Mouse (Mus musculus) ES-E14 (cell line): ENCODE measurements around the gene Hk3. TPM values are rescaled to one million over a fixed set of nuclear protein-coding genes. Genes with fewer than 3 reads are reported as not detected.

ENCODE experiments used
- DNase-seq: peaks from one replicate; pipeline ENCODE4 v3.0.0-alpha.2; 2013; ENCODE audit warnings: low read depth, low spot score
- H3K27ac ChIP-seq: 2 replicates; pipeline ENCODE4 v1.5.1; 2012; ENCODE audit warnings: low read depth, mild to moderate bottlenecking, low read length, moderate library complexity, mixed read lengths; ENCODE audit not compliant: poor library complexity, insufficient read depth, severe bottlenecking
- H3K36me3 ChIP-seq: 2 replicates; pipeline ENCODE4 v1.6.1; 2012; ENCODE audit warnings: mild to moderate bottlenecking, low read length, moderate library complexity, mixed read lengths; ENCODE audit not compliant: control insufficient read depth, poor library complexity, insufficient read depth, severe bottlenecking
- H3K4me1 ChIP-seq, 2 experiments: fragments of 150-350 bp in 1 of 2; sonication (generic) in 1 of 2; 2 replicates each; pipeline ENCODE4 v1.6.1; 2012; ENCODE audit warnings: low read length in 2 of 2, mild to moderate bottlenecking in 1 of 2, mixed read lengths in 1 of 2; ENCODE audit not compliant: control insufficient read depth in 2 of 2, insufficient read depth in 2 of 2, poor library complexity in 1 of 2
- H3K4me3 ChIP-seq, 2 experiments: fragments of 150-350 bp in 1 of 2; sonication (generic) in 1 of 2; 2 replicates each; pipeline ENCODE4 v1.5.1; 2012; ENCODE audit warnings: low read length in 2 of 2, low read depth in 1 of 2, mild to moderate bottlenecking in 1 of 2, mixed read lengths in 1 of 2; ENCODE audit not compliant: insufficient read depth in 1 of 2, poor library complexity in 1 of 2, severe bottlenecking in 1 of 2
- H3K9ac ChIP-seq: 2 replicates; pipeline ENCODE4 v1.6.1; 2012; ENCODE audit warnings: low read depth, mild to moderate bottlenecking, low read length, mixed read lengths; ENCODE audit not compliant: poor library complexity, insufficient read depth, severe bottlenecking
- H3K9me3 ChIP-seq: fragments of 150-350 bp; sonication (generic); 2 replicates; pipeline ENCODE4 v1.6.1; 2012; ENCODE audit warnings: low read depth, mild to moderate bottlenecking, low read length; ENCODE audit not compliant: control insufficient read depth, insufficient read depth
- CHD2 ChIP-seq: IDR thresholded peaks from 2 replicates; pipeline ENCODE4 v1.6.1; 2014; ENCODE audit warnings: mild to moderate bottlenecking, low read depth, low read length, inconsistent platforms
- HCFC1 ChIP-seq: IDR thresholded peaks from 2 replicates; pipeline ENCODE4 v1.6.1; 2012; ENCODE audit warnings: low read length, inconsistent platforms, borderline replicate concordance; ENCODE audit not compliant: insufficient read depth
- MAFK ChIP-seq: IDR thresholded peaks from 2 replicates; pipeline ENCODE4 v1.6.1; 2014; ENCODE audit warnings: mild to moderate bottlenecking, low read depth, low read length, inconsistent platforms; ENCODE audit not compliant: insufficient read depth
- ZC3H11A ChIP-seq: IDR thresholded peaks from 2 replicates; pipeline ENCODE4 v1.6.1; 2012; ENCODE audit warnings: low read depth, mild to moderate bottlenecking, inconsistent platforms, low read length, borderline replicate concordance
- ZNF384 ChIP-seq: IDR thresholded peaks from 2 replicates; pipeline ENCODE4 v1.6.1; 2012; ENCODE audit warnings: low read depth, low read length, inconsistent platforms
- in situ Hi-C, 2 experiments: fragments of 600-800 bp; cut with MboI; formaldehyde crosslinking; loops; one replicate each; pipeline ENCODE4 v1.15.1; 2025; ENCODE audit warnings: low sequenced_read_pairs in 2 of 2, inconsistent platforms in 1 of 2; ENCODE audit not compliant: unreplicated experiment in 2 of 2
- total RNA-seq: library from RNA; depleted of rRNA; stranded (reverse); fragments of 300-350 nt; gene quantifications from 2 replicates; pipeline ENCODE4 v1.2.3, GENCODE M21; 2012

Gene Hk3
- total RNA-seq, 1 experiment: 0.04 TPM

GRCm38 (mm10) chr13:55014451-55014850, 6.7 kb downstream of the Hk3 start:
- in situ Hi-C loops: no loop called here
- no peak overlapping the region for H3K9ac ChIP-seq
- no peak overlapping the region for H3K4me3 ChIP-seq
- no peak overlapping the region for H3K27ac ChIP-seq
- H3K36me3 ChIP-seq: no peaks in the 10 kb centered on the region
- no peak for DNase-seq
- no peaks in the 10 kb centered on the region for H3K9me3 ChIP-seq
- TF ChIP-seq ZNF384: no peak
- no peak for TF ChIP-seq MAFK
- TF ChIP-seq ZC3H11A: no peak
- TF ChIP-seq HCFC1: no peak
- no peak for TF ChIP-seq CHD2
- H3K4me1 ChIP-seq: peaks cover 0 to 12% of the 10 kb centered on the region in 2 experiments; a peak in 1 of 4 replicates

- H3K9me3 ChIP-seq: no peaks in the 10 kb centered on the region
- DNase-seq: no peak
- no peak overlapping the region for H3K9ac ChIP-seq
- H3K36me3 ChIP-seq: no peaks in the 10 kb centered on the region
- H3K4me1 ChIP-seq: peaks cover 0 to 12% of the 10 kb centered on the region in 2 experiments; a peak in 1 of 4 replicates
- TF ChIP-seq ZC3H11A (no peak), CHD2 (no peak), HCFC1 (no peak), MAFK (no peak), ZNF384 (no peak)
- in situ Hi-C loops: no loop called here
- H3K27ac ChIP-seq: no peak overlapping the region
- no peak overlapping the region for H3K4me3 ChIP-seq
Observed at GRCm38 (mm10) chr13:55013702-55014344, 7.4 kb downstream of the Hk3 start.

GRCm38 (mm10) chr13:55011981-55012478, 9.2 kb downstream of the Hk3 start:
- DNase-seq: peak; percentile 16
- H3K27ac ChIP-seq: no peak overlapping the region
- H3K9ac ChIP-seq: no peak overlapping the region

GRCm38 (mm10) chr13:55011103-55011502, 10.1 kb downstream of the Hk3 start:
- H3K9ac ChIP-seq: no peak overlapping the region
- no peak for DNase-seq
- no peaks in the 10 kb centered on the region for H3K9me3 ChIP-seq
- TF ChIP-seq CHD2: no peak
- no peak for TF ChIP-seq MAFK
- TF ChIP-seq HCFC1: no peak
- no peak for TF ChIP-seq ZNF384
- no peak for TF ChIP-seq ZC3H11A
- no peak overlapping the region for H3K4me3 ChIP-seq
- peaks cover 0 to 15% of the 10 kb centered on the region in 2 experiments; a peak in 1 of 4 replicates for H3K4me1 ChIP-seq
- H3K27ac ChIP-seq: no peak overlapping the region
- in situ Hi-C loops: no loop called here
- no peaks in the 10 kb centered on the region for H3K36me3 ChIP-seq

More at GRCm38 (mm10) chr13:55011981-55012478, 9.2 kb downstream of the Hk3 start:
- Histone ChIP-seq H3K36me3 (no peaks in the 10 kb centered on the region), H3K9me3 (no peaks in the 10 kb centered on the region), H3K4me1 (peaks cover 0 to 12% of the 10 kb centered on the region in 2 experiments; a peak in 1 of 4 replicates), H3K4me3 (peak overlapping the region; percentile 6 to 24; a peak in 2 of 4 replicates)
- in situ Hi-C loops: no loop called here
- no peak for TF ChIP-seq CHD2
- no peak for TF ChIP-seq ZNF384
- TF ChIP-seq ZC3H11A: no peak

- DNase-seq: no peak
- Histone ChIP-seq H3K4me1 (peaks cover 0 to 20% of the 10 kb centered on the region in 2 experiments; a peak in 1 of 4 replicates), H3K27ac (no peak overlapping the region), H3K4me3 (no peak overlapping the region), H3K9ac (no peak overlapping the region), H3K36me3 (no peaks in the 10 kb centered on the region; the same call in 1 of the 2 replicates), H3K9me3 (no peaks in the 10 kb centered on the region)
- TF ChIP-seq HCFC1: no peak
- TF ChIP-seq ZC3H11A: no peak
- TF ChIP-seq MAFK: no peak
- TF ChIP-seq ZNF384: no peak
- TF ChIP-seq CHD2: no peak
- in situ Hi-C loops: no loop called here
Observed at GRCm38 (mm10) chr13:55008589-55008988, 12.6 kb downstream of the Hk3 start.
